Mouse (Mus musculus) testis, postnatal 10 days (tissue): ENCODE results near the gene Myod1.

Experiments
- DNase-seq: peaks from one replicate; pipeline ENCODE4 v3.0.0; 2021; ENCODE audit warnings: low spot score

Gene Myod1

DNA sequence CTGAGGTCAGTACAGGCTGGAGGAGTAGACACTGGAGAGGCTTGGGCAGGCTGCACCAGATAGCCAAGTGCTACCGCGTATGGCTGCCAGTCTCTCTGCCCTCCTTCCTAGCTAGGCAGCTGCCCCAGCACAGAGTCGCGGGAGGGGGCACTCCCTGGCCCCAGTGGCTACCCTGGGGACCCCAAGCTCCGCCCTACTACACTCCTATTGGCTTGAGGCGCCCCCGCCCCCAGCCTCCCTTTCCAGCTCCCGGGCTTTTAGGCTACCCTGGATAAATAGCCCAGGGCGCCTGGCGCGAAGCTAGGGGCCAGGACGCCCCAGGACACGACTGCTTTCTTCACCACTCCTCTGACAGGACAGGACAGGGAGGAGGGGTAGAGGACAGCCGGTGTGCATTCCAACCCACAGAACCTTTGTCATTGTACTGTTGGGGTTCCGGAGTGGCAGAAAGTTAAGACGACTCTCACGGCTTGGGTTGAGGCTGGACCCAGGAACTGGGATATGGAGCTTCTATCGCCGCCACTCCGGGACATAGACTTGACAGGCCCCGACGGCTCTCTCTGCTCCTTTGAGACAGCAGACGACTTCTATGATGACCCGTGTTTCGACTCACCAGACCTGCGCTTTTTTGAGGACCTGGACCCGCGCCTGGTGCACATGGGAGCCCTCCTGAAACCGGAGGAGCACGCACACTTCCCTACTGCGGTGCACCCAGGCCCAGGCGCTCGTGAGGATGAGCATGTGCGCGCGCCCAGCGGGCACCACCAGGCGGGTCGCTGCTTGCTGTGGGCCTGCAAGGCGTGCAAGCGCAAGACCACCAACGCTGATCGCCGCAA lies at the start of gene Myod1:
TSS of gene Myod1 (plus strand) at position 303 of the 836 bp plus-strand sequence.
- DNase-seq, result no peak

DNA sequence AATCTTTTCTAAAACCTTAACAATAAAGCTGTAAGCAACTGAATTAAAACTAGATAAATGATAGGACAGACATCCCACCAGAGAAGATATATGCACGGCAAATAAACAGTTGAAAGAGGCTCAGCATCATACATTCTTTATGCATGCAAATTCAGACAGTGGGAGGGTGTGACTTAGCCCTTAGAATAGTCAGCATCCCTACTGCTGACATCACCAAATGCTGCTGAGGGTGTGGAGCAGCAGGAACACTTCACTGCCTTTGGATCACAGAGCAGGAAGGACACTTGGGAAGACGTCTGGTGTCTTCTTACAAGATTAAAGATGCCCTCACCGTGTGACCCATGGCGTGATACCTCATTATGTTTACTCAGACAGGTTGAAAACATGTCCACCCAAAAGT lies 48.4 kb upstream of the Myod1 start:
- DNase-seq, result no peak

- DNase-seq, result no peak
These were observed 38.9 kb upstream of the Myod1 start for GRCm38 (mm10) chr7:46337397-46337796.

- no peak for DNase-seq
These were observed 36.5 kb upstream of the Myod1 start for GRCm38 (mm10) chr7:46339818-46340217.

DNA sequence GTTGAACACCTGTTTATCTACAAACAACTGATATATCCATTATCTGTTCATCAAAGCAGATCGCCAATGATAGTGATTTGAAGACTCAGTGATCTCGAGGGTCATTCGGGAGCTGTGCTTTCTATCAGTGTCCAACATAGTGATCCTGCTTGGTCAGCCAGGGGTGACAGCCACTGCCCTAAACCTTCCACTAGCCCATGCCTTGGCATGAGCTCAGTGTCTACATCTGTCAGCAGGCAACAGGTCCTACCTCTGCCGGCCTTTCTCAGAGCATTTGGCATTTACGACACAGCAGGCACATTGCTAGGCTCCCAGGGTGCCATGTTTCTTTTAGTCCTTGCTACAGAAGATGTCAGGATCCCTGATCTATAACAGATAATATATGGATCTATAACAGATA lies 36.0 kb upstream of the Myod1 start:
- no peak for DNase-seq

DNA sequence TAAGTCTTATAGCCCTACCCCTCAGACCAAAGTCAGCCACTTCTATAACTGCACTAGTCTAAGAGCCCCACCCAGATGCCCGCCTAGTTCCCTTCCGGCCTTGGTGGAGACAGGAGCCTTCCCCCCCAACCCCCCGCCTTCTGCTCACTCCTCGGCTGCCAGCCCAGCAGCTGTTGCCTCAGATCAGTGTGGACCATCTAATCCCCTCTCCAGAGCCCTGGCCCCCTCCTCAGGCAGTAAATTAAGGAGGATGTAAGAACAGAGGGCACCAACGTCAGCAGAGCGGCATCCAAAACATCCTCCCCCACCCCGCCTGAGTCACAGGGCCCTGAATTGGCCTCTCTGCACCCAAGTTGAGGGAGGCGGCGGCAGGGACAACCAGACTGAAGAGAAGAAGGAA lies 34.8 kb upstream of the Myod1 start:
- DNase-seq, result no peak

DNA sequence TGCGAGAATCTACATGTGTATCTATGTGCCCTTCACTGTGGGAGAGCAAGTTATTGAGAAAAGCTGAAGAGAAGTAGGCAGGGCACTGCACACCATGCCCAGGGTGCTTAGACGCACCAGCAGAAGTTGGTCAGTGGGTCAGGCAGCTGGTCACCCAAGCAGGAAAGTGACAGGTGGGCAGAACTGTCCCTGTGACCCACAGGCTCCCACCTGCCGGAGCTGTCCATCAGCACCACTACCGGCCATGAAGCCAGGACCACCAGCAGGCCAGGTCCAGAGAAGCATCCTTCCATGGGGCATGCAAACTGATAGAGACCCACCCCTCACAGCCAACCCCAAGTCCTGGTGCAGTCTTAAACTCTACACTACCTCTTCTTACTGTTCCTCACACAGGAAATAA lies 28.6 kb upstream of the Myod1 start:
- DNase-seq, result no peak

DNA sequence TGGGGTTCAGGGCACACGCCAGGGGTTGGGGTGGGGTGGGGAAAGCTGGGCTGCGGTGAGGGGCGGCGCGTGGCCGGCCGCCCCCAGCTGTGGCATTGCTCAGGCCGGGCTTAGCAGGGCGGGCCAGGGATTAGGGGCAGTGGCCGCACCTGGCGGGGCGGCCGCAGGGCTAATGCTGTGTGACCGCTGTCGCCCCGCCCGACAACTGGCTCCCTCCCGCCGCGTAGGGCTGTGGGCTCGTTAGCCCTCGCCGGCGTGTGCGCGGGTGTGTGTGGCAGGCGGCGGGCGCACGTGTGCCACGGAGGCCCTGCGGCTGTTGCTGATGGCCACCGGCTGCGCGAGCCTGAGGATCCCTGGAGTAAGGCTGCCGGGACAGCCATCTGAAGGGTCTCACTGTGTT lies 27.5 kb upstream of the Myod1 start:
- no peak for DNase-seq

- no peak for DNase-seq
These were observed 26.1 kb upstream of the Myod1 start for GRCm38 (mm10) chr7:46350119-46350702.

GRCm38 (mm10) chr7:46352748-46353147 lies 23.5 kb upstream of the Myod1 start:
- no peak for DNase-seq

GRCm38 (mm10) chr7:46353216-46353615 lies 23.1 kb upstream of the Myod1 start:
- no peak for DNase-seq

GRCm38 (mm10) chr7:46353875-46354274 lies 22.4 kb upstream of the Myod1 start:
- no peak for DNase-seq

DNA sequence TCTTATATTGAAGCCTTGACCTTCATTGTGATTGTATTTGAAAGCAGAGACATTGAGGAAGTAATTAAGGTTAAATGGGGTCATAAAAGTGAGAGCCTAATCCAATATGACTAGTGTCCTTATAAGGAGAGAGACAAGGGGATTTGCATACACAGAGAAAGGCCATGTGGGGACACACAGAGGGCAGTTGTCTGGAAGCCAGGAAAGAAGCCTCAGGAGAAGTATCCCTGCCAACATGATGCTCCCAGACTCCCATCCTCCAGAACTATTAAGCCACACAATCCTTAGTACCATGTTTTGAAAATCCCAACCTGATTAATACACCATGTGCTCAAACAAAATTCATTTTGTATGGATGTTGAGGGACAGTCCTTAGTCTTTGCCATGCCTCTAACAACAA lies 14.5 kb upstream of the Myod1 start:
- DNase-seq, result no peak

- no peak for DNase-seq
These were observed 12.1 kb upstream of the Myod1 start for GRCm38 (mm10) chr7:46364154-46364553.

DNA sequence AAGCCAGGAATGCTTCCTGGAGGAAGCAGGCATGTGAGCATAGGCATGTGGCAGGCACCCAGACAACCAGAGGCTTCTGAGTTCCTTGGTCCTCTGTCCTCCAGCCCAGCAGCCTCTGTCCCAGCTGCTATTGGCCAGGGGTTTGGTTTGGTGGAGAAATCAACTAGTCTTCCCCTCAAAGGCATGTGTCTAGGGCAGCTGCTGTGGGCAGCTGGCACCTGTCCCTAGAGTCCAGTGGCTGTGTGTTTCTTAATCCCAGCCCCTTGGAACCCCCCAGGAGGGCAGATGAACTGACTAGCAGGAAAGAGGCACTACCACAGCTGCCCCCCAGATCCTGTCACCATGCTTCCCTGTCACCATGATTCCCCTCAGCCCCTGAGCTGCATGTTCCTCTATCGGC lies 10.5 kb upstream of the Myod1 start:
- no peak for DNase-seq

- DNase-seq, result no peak
These were observed 5.2 kb upstream of the Myod1 start for GRCm38 (mm10) chr7:46371104-46371503.

DNA sequence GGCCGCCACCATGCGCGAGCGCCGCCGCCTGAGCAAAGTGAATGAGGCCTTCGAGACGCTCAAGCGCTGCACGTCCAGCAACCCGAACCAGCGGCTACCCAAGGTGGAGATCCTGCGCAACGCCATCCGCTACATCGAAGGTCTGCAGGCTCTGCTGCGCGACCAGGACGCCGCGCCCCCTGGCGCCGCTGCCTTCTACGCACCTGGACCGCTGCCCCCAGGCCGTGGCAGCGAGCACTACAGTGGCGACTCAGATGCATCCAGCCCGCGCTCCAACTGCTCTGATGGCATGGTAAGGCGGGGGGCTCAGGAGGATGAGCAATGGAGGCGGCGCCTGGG lies 703 bp downstream of the Myod1 start:
- DNase-seq, result no peak

GRCm38 (mm10) chr7:46378123-46378522 lies 1.8 kb downstream of the Myod1 start:
- DNase-seq, result no peak

DNA sequence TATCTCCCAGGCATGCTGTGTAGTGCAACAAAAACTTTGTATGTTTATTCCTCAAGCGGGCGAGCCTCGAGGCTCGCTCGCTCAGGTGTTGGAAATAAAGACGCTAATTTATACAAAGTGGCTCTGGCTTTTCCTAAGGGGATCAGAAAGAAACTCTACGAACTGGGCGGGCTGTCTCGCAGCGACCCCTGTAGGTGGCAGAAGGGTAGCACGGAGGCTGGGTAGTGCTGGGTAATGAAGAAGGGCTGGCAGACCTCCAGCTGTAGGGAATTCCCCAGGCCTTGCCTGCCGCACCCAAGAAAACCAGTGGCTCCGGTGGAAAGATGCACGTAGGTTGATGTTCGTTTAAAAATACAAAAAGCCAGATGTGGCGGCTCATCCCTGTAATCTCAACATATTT lies 2.7 kb downstream of the Myod1 start:
- peak; percentile 83 for DNase-seq

DNA sequence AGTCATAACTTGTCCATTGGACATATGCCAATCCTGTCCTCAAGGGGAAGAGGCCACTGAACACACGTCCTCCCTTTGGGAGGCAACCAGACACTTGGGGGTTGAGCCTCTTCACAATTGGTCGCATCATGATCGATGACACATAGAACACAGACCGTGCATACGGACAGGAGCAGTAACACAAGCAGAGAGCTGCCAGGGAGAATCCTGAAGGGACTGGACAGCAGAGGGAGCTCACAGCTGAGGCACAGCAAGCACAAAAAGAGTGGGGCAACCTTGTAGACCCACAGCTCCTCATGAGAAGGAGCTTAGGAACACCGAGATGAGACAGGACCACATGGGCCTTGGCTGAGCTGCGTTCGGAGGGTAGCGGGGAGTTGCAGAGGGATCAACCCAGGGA lies 4.4 kb downstream of the Myod1 start:
- no peak for DNase-seq

- DNase-seq, result no peak
These were observed 11.2 kb downstream of the Myod1 start for GRCm38 (mm10) chr7:46387430-46387829.

- no peak for DNase-seq
These were observed 13.3 kb downstream of the Myod1 start for GRCm38 (mm10) chr7:46389456-46390085.

- DNase-seq, result no peak
These were observed 14.0 kb downstream of the Myod1 start for GRCm38 (mm10) chr7:46390226-46390625.

DNA sequence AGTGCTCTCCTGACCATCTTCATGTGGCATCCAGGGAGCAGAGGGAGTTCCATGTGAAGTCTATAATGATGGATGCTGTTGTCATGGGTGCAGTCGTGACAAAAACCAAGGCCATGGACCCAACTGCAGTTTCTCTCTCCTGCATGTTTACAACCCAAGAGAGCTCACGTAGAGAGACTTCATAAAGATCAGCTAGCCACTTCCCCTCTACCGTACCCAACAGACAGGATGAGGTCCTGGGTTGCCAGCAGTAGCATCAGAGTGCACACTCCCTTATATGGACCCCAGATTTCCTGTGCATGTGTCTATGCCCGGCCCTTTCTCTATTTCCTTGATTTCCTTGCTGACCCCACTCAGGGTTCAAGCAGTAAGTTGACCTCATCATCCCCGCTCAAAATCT lies 15.4 kb downstream of the Myod1 start:
- no peak for DNase-seq
